23 mouse cellular contexts compared by ENCODE assay signal in the genomic region with DNA sequence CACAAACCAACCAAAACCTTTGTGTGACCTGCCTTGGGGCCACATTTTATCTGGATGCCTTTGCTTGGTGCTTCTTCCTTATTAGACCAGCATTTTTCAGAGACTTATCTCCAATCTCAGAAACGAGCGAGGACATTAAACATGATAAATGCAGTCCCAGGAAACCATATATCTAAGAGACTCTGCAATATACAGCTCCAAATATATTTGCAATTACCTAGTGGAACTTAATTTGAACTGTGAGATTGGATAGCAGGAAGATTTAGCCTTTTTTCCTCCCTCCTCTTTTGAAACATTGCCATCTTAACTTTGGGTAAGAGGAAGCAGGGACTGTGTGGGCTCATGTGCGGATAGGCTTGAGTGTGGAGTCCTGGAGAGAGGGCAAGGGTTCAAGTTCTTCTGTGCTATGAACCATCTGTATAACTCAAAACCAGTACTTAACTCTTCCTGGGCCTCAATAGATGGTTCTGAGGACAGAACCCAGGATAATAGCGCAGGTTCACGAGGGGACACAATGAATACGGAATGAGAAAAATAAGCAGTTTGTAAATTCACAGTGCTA.
"Had no signal": no experiment of that assay in that cellular context is flagged by ENCODE, and none has a peak within 500 bp of the region (broad histone marks: within the 10 kb centered on the region; RNA-seq: fewer than 3 reads in every experiment).

No protein-coding gene starts in this region.

- H3K4me1 ChIP-seq: heart, embryonic 13.5 days; heart, embryonic 15.5 days; hindbrain, embryonic 13.5 days; hindbrain, embryonic 15.5 days; limb, embryonic 13.5 days; limb, embryonic 15.5 days; liver, embryonic 12.5 days had no signal

- H3K27ac ChIP-seq: heart, adult 2 months; heart, embryonic 13.5 days; heart, embryonic 15.5 days; hindbrain, embryonic 13.5 days; hindbrain, embryonic 15.5 days; hindbrain, postnatal 0 days; limb, embryonic 13.5 days; limb, embryonic 15.5 days; liver, embryonic 12.5 days; liver, embryonic 14.5 days had no signal

- H3K9me3 ChIP-seq: heart, embryonic 13.5 days; heart, embryonic 15.5 days; hindbrain, embryonic 13.5 days; hindbrain, embryonic 15.5 days; limb, embryonic 13.5 days; limb, embryonic 15.5 days; liver, embryonic 12.5 days had no signal

- H3K4me3 ChIP-seq: heart, adult 2 months; heart, embryonic 13.5 days; heart, embryonic 15.5 days; hindbrain, embryonic 13.5 days; hindbrain, embryonic 15.5 days; limb, embryonic 13.5 days; limb, embryonic 15.5 days; liver, embryonic 12.5 days had no signal

- DNase-seq: forebrain, postnatal 0 days; gastrocnemius, postnatal 14 days; gastrocnemius, postnatal 36 days; heart, adult 11 months; heart, adult 2 months; heart, postnatal 14 days; heart, postnatal 36 days; kidney, adult 18-20 months; kidney, postnatal 14 days; kidney, postnatal 36 days; layer of hippocampus, adult 9-11 months; left cerebral cortex, postnatal 4 days had no signal

- H3K4me2 ChIP-seq: heart, embryonic 11.5 days; heart, embryonic 13.5 days; heart, embryonic 15.5 days; hindbrain, embryonic 13.5 days; hindbrain, embryonic 15.5 days; limb, embryonic 13.5 days; limb, embryonic 15.5 days; liver, embryonic 12.5 days had no signal

- H3K9ac ChIP-seq: forebrain, postnatal 0 days; heart, embryonic 13.5 days; heart, embryonic 15.5 days; hindbrain, embryonic 13.5 days; hindbrain, embryonic 15.5 days; limb, embryonic 13.5 days; limb, embryonic 15.5 days; liver, embryonic 12.5 days; liver, embryonic 14.5 days had no signal

- H3K36me3 ChIP-seq: heart, embryonic 13.5 days; heart, embryonic 15.5 days; hindbrain, embryonic 13.5 days; hindbrain, embryonic 15.5 days; limb, embryonic 13.5 days; limb, embryonic 15.5 days; liver, embryonic 12.5 days had no signal

- ATAC-seq: forebrain, postnatal 0 days; hindbrain, postnatal 0 days; intestine, embryonic 16.5 days; liver, embryonic 12.5 days had no signal

- H3K27me3 ChIP-seq: heart, embryonic 13.5 days; heart, embryonic 15.5 days; hindbrain, embryonic 13.5 days; hindbrain, embryonic 15.5 days; limb, embryonic 13.5 days; limb, embryonic 15.5 days; liver, embryonic 12.5 days had no signal
